Mouse (Mus musculus) bone marrow, adult 2 months (tissue): ENCODE data around the gene Vmn1r175.
"Not testable (repeated sequence)": the region's sequence is repeated elsewhere in the genome, so short reads cannot be mapped to it uniquely, and the experiment has no call there.

ENCODE experiments used
- CTCF ChIP-seq: fragments of 200-500 bp; IDR thresholded peaks from 2 replicates; pipeline ENCODE4 v1.5.1; 2011; ENCODE audit warnings: low read length, control low read depth; ENCODE audit not compliant: control insufficient read depth, insufficient read depth
- POLR2A ChIP-seq: fragments of 200-500 bp; IDR thresholded peaks from 2 replicates; pipeline ENCODE4 v1.6.1; 2011; ENCODE audit warnings: low read depth, mild to moderate bottlenecking, control low read depth, low read length, borderline replicate concordance; ENCODE audit not compliant: control insufficient read depth

- not testable (repeated sequence) for TF ChIP-seq CTCF, POLR2A
Measured at GRCm38 (mm10) chr7:23837272-23837671, 26.8 kb upstream of the Vmn1r175 start, which contains the start of gene Vmn1r176.
